ENCODE assay signal across 22 mouse cellular contexts in genomic region chr1:131842221-131842620, GRCm38 (mm10). TPM values are rescaled to one million over a fixed set of nuclear protein-coding genes. Genes with fewer than 3 reads are reported as not detected.
DNase-seq lines count a peak whose midpoint lies in the region; ATAC-seq and TF ChIP-seq lines count a peak whose summit lies in the region.
"Had no signal": no experiment of that assay in that cellular context is flagged by ENCODE, and none has a peak within 500 bp of the region (broad histone marks: within the 10 kb centered on the region; RNA-seq: fewer than 3 reads in every experiment).

No protein-coding gene starts in this region.

- WGBS in heart, embryonic 16.5 days, result 75% methylated on average over 4 of the region's 4 CpGs

- no peak for ATAC-seq in heart, embryonic 16.5 days (replicated peaks; ENCODE audit: extremely low read depth, insufficient read depth, low FRiP score)
- ATAC-seq: forebrain, embryonic 13.5 days; forebrain, postnatal 0 days; hindbrain, postnatal 0 days; Patski had no signal

- no peaks in the 10 kb centered on the region for H3K27me3 ChIP-seq in heart, embryonic 16.5 days (ENCODE audit: control insufficient read depth, insufficient read depth, low read length)
- H3K27me3 ChIP-seq: CH12.LX; forebrain, embryonic 13.5 days; heart, embryonic 15.5 days; hindbrain, embryonic 13.5 days; kidney, embryonic 15.5 days; Patski had no signal

- H3K4me2 ChIP-seq in heart, embryonic 16.5 days (ENCODE audit: low read depth, low read length), result no peak overlapping the region
- H3K4me2 ChIP-seq: forebrain, embryonic 13.5 days; heart, embryonic 15.5 days; hindbrain, embryonic 13.5 days; kidney, embryonic 15.5 days had no signal

- peak overlapping the region; percentile 82 for H3K27ac ChIP-seq in gastrocnemius, adult 2 months
- H3K27ac ChIP-seq in heart, embryonic 16.5 days (ENCODE audit: low read length), result 0 out of 2 replicates have a peak overlapping the region, but pooled peaks have one; percentile 6
- H3K27ac ChIP-seq: embryonic facial prominence, embryonic 10.5 days; forebrain, embryonic 13.5 days; heart, embryonic 10.5 days; heart, embryonic 15.5 days; hindbrain, embryonic 13.5 days; hindbrain, postnatal 0 days; kidney, embryonic 15.5 days had no signal

- DNase-seq in gastrocnemius, adult 2 months, result no peak
- no peak for DNase-seq in gastrocnemius, adult 8-10 months (ENCODE audit: low spot score in 2 of 2)
- DNase-seq in heart, adult 8-10 months (ENCODE audit: low spot score), result no peak
- DNase-seq in adrenal gland, postnatal 10 days, result peak; percentile 36
- no peak for DNase-seq in embryo, embryonic 10.5 days (ENCODE audit: low spot score)
- DNase-seq: cerebellum, adult 18-20 months; cerebellum, adult 9-11 months; cerebellum, postnatal 36 days; forebrain, postnatal 0 days; gastrocnemius, postnatal 36 days; kidney, adult 2 months had no signal

- no peak for TF ChIP-seq CTCF in gastrocnemius, adult 2 months (IDR thresholded peaks at IDR 0.05)

- no peaks in the 10 kb centered on the region for H3K9me3 ChIP-seq in heart, embryonic 16.5 days (replicated peaks; ENCODE audit: control insufficient read depth, low read length)
- H3K9me3 ChIP-seq: embryonic facial prominence, embryonic 10.5 days; forebrain, embryonic 13.5 days; heart, embryonic 10.5 days; heart, embryonic 15.5 days; hindbrain, embryonic 13.5 days; kidney, embryonic 15.5 days had no signal

- H3K9ac ChIP-seq in heart, embryonic 16.5 days (ENCODE audit: low read length), result peak overlapping the region; percentile 18; the same call in 1 of the 2 replicates
- H3K9ac ChIP-seq: forebrain, embryonic 13.5 days; forebrain, postnatal 0 days; heart, embryonic 15.5 days; hindbrain, embryonic 13.5 days; kidney, embryonic 15.5 days had no signal

- peaks cover 32% of the 10 kb centered on the region for H3K36me3 ChIP-seq in heart, embryonic 16.5 days (ENCODE audit: control insufficient read depth, insufficient read depth)

- no peak overlapping the region for H3K4me3 ChIP-seq in gastrocnemius, adult 2 months
- H3K4me3 ChIP-seq in heart, embryonic 16.5 days (ENCODE audit: low read length), result no peak overlapping the region
- H3K4me3 ChIP-seq: embryonic facial prominence, embryonic 10.5 days; forebrain, embryonic 13.5 days; heart, embryonic 10.5 days; heart, embryonic 15.5 days; hindbrain, embryonic 13.5 days; kidney, embryonic 15.5 days had no signal

- 0 out of 2 replicates have a peak, but pooled peaks cover 3% of the 10 kb centered on the region for H3K4me1 ChIP-seq in heart, embryonic 16.5 days (ENCODE audit: control insufficient read depth, insufficient read depth, low read length)
- H3K4me1 ChIP-seq: heart, embryonic 10.5 days; heart, embryonic 15.5 days; hindbrain, embryonic 13.5 days; kidney, embryonic 15.5 days had no signal

- intact Hi-C loops in gastrocnemius, adult 2 months (cut with DNase I), result no loop called here

RNA-seq across cellular contexts. Expression of gene Slc41a1, which starts 14.9 kb away (rescaled TPM):
- 10 to 100 TPM; 34.8 to 56.7 TPM for total RNA-seq in gastrocnemius, adult 2 months (2021)
- 10 to 100 TPM; 25.0 to 42.3 (median 39.1) TPM for total RNA-seq in gastrocnemius, adult 8-10 months (2022)
- 10.3 and 11.7 TPM in 2 replicates for polyA plus RNA-seq in heart, embryonic 16.5 days (2015; fragmentation: Nextera tagmentation; extraction: Ambion mirVana)
- total RNA-seq in heart, adult 8-10 months (2022), result 10 to 100 TPM; 51.3 to 79.6 (median 60.3) TPM
- 10 to 100 TPM; 33.0 to 45.0 TPM for total RNA-seq in adrenal gland, postnatal 10 days (2021)

RNA-seq across cellular contexts. Expression of gene Rab29, which starts 24.8 kb away (rescaled TPM):
- total RNA-seq in gastrocnemius, adult 2 months (2021), result 1 to 10 TPM; 5.1 to 7.4 TPM
- total RNA-seq in gastrocnemius, adult 8-10 months (2022), result 1 to 10 TPM; 4.8 to 5.2 (median 4.9) TPM
- polyA plus RNA-seq in heart, embryonic 16.5 days (2015; fragmentation: Nextera tagmentation; extraction: Ambion mirVana), result 20.3 and 21.1 TPM in 2 replicates
- total RNA-seq in heart, adult 8-10 months (2022), result 10 to 100 TPM in 3 of 4 experiments, 1 to 10 TPM in 1; 8.9 to 13.5 (median 10.5) TPM
- total RNA-seq in adrenal gland, postnatal 10 days (2021), result 10 to 100 TPM; 14.1 to 15.7 TPM

RNA-seq across cellular contexts. Expression of gene Pm20d1, which starts 45.0 kb away (rescaled TPM):
- total RNA-seq in gastrocnemius, adult 2 months (2021), result 1 to 10 TPM in 1 of 2 experiments, under 1 TPM in 1; 0.26 to 1.3 TPM
- total RNA-seq in gastrocnemius, adult 8-10 months (2022), result under 1 TPM; 0.40 to 0.51 (median 0.44) TPM
- 2.0 and 2.6 TPM in 2 replicates for polyA plus RNA-seq in heart, embryonic 16.5 days (2015; fragmentation: Nextera tagmentation; extraction: Ambion mirVana)
- total RNA-seq in heart, adult 8-10 months (2022), result 10 to 100 TPM in 1 of 4 experiments, 1 to 10 TPM in 3; 7.1 to 10.1 (median 8.0) TPM
- 10 to 100 TPM; 14.7 to 19.1 TPM for total RNA-seq in adrenal gland, postnatal 10 days (2021)
- total RNA-seq: hematopoietic stem cell, adult 5-6 weeks had no signal
- polyA plus RNA-seq: Patski had no signal
